Mouse (Mus musculus): ENCODE data around the gene Isg15.

DNA sequence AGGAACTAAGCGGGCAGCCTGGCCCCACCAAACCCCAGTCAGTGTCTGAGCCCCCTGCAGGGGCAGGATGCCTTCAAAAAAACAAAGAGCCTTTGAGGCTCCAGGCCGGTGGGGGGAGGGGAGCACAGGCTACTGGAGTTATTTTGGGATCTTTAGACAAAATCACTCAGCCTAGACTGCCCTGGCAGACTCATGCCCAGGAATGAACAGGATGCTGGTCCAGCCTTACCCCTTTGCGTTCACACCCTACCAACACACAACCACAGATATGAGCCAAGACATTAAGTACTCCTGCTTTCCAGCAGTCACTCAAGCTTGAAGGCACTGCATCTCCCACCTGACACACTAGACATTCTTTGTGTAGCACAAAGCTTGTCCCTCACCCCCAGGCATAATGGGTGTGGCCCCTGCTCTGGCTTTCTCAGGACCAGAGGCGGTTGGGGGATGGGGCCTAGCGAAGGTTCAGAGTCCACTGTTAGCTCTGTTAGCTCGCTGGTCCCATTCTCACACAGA lies 11.8 kb downstream of the Isg15 start:
- TF ChIP-seq CTCF (IDR thresholded peaks at IDR 0.05) (no peak), EP300 (IDR thresholded peaks at IDR 0.05) (peak; percentile 76)
